Mouse (Mus musculus): ENCODE data around the gene Cecr2.

DNA sequence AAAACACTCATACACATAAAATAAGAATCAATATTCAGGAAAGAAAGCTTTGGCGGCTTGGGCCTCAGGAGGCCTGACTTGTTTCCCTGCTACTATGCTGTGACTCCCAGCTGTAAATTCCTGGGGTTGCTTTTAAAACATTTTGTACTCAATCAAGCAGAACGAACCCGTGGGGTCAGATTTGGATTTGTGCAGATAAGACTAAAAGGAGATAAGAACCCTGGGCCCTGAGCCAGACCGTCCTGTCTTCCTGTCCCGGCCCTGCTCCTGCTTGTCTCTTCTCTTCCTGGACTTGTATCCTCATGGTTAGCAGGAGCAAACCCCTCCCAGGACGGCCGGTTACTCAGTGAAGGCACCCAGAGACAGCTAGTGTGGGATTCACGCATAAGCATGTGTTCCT is 41.1 kb upstream of the Cecr2 start:
- no peak for TF ChIP-seq CTCF (IDR thresholded peaks at IDR 0.05; ENCODE audit: control insufficient read depth, insufficient read depth, low read length)
- no peak for TF ChIP-seq POLR2A (IDR thresholded peaks at IDR 0.05; ENCODE audit: borderline replicate concordance, control insufficient read depth, low read depth, low read length)
